Mouse (Mus musculus) thymus, adult 2 months (tissue): Measurements from ENCODE around the gene Gm20388.

Experiments used
- CTCF ChIP-seq: fragments of 200-500 bp; IDR thresholded peaks from 2 replicates; pipeline ENCODE4 v1.5.1; 2012; ENCODE audit warnings: mild to moderate bottlenecking, control low read depth, low read length, moderate library complexity, borderline replicate concordance; ENCODE audit not compliant: control insufficient read depth, poor library complexity, insufficient read depth; ENCODE audit errors: extremely low read depth
- POLR2A ChIP-seq: fragments of 200-500 bp; IDR thresholded peaks from 2 replicates; pipeline ENCODE4 v1.6.1; 2012; ENCODE audit warnings: mild to moderate bottlenecking, low read length, control low read depth, moderate library complexity; ENCODE audit not compliant: control insufficient read depth, poor library complexity, insufficient read depth; ENCODE audit errors: extremely low read depth

GRCm38 (mm10) chr8:122459990-122460389, 2549.3 kb downstream of the Gm20388 start:
- TF ChIP-seq CTCF: no peak
- no peak for TF ChIP-seq POLR2A
